Mouse (Mus musculus): Measurements from ENCODE around the gene Coq4.

Gene Coq4

DNA sequence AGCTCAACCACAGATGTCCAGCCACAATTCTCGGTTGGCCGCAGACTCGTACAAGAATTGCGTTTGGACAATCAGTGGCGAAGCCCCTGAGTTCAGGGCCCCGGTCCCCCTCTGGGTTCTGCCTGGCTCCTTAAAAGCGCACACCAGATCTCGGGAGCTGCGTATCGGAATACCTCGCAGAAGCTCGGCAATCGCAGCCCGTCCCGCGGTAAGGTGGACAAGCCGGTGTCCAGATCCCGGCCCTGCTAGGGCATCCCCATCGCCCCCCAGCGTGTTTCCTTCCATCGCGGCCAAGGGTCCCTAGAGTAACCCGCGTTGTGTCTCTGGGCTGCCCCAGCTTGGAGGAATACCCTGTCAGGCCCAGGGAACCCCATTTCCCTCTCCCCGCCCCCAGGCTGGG lies 58.3 kb downstream of the Coq4 start:
- DNase-seq (ENCODE audit: inconsistent age in 2 of 2, low spot score in 1 of 2): no peak

DNA sequence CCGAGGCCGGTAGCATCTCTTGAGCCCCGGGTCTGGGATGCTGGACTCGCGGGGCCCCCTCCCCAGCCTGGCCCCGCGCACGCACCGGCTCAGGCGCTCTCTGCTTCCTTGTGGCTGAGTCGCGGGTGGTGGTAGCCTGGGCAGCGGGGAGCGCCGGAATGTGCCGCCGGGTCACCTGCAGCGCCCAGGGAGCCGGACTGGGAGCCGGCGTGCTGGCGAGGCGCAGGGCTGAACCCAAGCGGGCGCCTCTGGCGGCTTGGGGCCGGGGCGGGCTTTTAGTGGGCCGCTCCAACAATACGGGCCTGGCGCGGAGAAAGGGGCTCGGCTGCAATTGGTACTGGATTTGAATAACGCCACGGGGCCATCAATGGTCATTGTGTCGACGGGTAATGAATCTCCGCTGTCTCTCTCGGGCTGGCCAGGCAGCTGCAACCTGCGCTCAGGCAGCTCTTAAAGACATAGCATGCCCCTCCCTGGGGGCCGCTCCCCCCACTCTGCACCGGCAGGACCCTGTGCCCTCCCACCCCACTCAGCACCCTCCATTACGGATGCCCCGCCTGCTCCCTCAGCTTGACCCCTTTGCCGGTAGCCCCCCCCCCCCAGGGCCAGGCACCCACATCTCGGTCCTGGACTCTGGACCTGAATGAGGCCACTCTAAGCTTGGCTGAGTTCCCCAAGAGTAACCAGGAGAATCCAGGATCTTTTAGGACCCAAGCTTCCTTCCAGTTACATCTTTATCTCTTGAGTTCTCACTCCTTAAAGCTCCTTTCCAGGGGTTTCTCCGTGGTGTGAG lies 59.0 kb downstream of the Coq4 start:
- DNase-seq (ENCODE audit: inconsistent age in 2 of 2, low spot score in 1 of 2): no peak

GRCm38 (mm10) chr2:29846911-29847310 lies 59.6 kb downstream of the Coq4 start:
- no peak for DNase-seq (ENCODE audit: inconsistent age in 2 of 2, low spot score in 1 of 2)
